In genomic region chr3:156559826-156560471, GRCm38 (mm10) we compare ENCODE assay signal across 8 mouse cellular contexts. TPM values are rescaled to one million over a fixed set of nuclear protein-coding genes. Genes with fewer than 3 reads are reported as not detected.
A peak's percentile ranks its signal among the peaks of the same experiment; 100 is the strongest.
DNase-seq lines count a peak whose midpoint lies in the region; ATAC-seq lines count a peak whose summit lies in the region.

No protein-coding gene starts in this region.

- peaks cover 60% of the 10 kb centered on the region for H3K27me3 ChIP-seq in heart, embryonic 10.5 days (ENCODE audit: insufficient read depth, poor library complexity, severe bottlenecking)
- peaks cover 45% of the 10 kb centered on the region for H3K27me3 ChIP-seq in heart, embryonic 15.5 days
- H3K27me3 ChIP-seq in neural tube, embryonic 12.5 days (replicated peaks) = peaks cover 5% of the 10 kb centered on the region; the same call in 1 of the 2 replicates

- no peak overlapping the region for H3K27ac ChIP-seq in heart, embryonic 10.5 days
- H3K27ac ChIP-seq in heart, embryonic 15.5 days = no peak overlapping the region
- H3K27ac ChIP-seq in neural tube, embryonic 12.5 days = 0 out of 2 replicates have a peak overlapping the region, but pooled peaks have one; percentile 21

- no peak for DNase-seq in heart, embryonic 10.5 days (ENCODE audit: low spot score)
- no peak for DNase-seq in heart, adult 11 months
- peak; percentile 74 to 79 for DNase-seq in cerebellum, postnatal 14 days
- DNase-seq in layer of hippocampus, postnatal 36 days = peak; percentile 37 to 40
- no peak for DNase-seq in thymus, postnatal 0 days (ENCODE audit: low spot score)
- no peak for DNase-seq in ovary, postnatal 10 days (ENCODE audit: low spot score)

- peak overlapping the region; percentile 77 for H3K4me3 ChIP-seq in heart, embryonic 10.5 days
- H3K4me3 ChIP-seq in heart, embryonic 15.5 days = peak overlapping the region; percentile 68
- H3K4me3 ChIP-seq in neural tube, embryonic 12.5 days = peak overlapping the region; percentile 56

- no peak for ATAC-seq in heart, embryonic 15.5 days (replicated peaks; ENCODE audit: insufficient number of reproducible peaks, insufficient read depth, low FRiP score, low read depth)
- ATAC-seq in neural tube, embryonic 12.5 days (ENCODE audit: low FRiP score, low read depth) = peak; percentile 12

- H3K4me1 ChIP-seq in heart, embryonic 10.5 days = peaks cover 4% of the 10 kb centered on the region; the same call in 1 of the 2 replicates
- peaks cover 16% of the 10 kb centered on the region for H3K4me1 ChIP-seq in heart, embryonic 15.5 days (replicated peaks)
- H3K4me1 ChIP-seq in neural tube, embryonic 12.5 days = peaks cover 9% of the 10 kb centered on the region

- 7% methylated on average over 19 of the region's 19 CpGs for WGBS in heart, embryonic 10.5 days
- WGBS in heart, embryonic 15.5 days = 9% methylated on average over 19 of the region's 19 CpGs
- 3% methylated on average over 19 of the region's 19 CpGs for WGBS in neural tube, embryonic 12.5 days

- H3K9me3 ChIP-seq in heart, embryonic 10.5 days = no peaks in the 10 kb centered on the region
- no peaks in the 10 kb centered on the region for H3K9me3 ChIP-seq in heart, embryonic 15.5 days (replicated peaks)
- H3K9me3 ChIP-seq in neural tube, embryonic 12.5 days = no peaks in the 10 kb centered on the region

- no peaks in the 10 kb centered on the region for H3K36me3 ChIP-seq in heart, embryonic 10.5 days
- no peaks in the 10 kb centered on the region for H3K36me3 ChIP-seq in heart, embryonic 15.5 days
- H3K36me3 ChIP-seq in neural tube, embryonic 12.5 days = no peaks in the 10 kb centered on the region

- peak overlapping the region; percentile 99 for H3K4me2 ChIP-seq in heart, embryonic 15.5 days
- peak overlapping the region; percentile 94 for H3K4me2 ChIP-seq in neural tube, embryonic 12.5 days (replicated peaks)

- H3K9ac ChIP-seq in heart, embryonic 15.5 days = no peak overlapping the region
- peak overlapping the region; percentile 52; the same call in 1 of the 2 replicates for H3K9ac ChIP-seq in neural tube, embryonic 12.5 days

RNA-seq across cellular contexts. Expression of gene Negr1, which starts 1.6 kb away (rescaled TPM):
- 1.3 and 2.0 TPM in 2 replicates for polyA plus RNA-seq in heart, embryonic 10.5 days (2016; fragmentation: Nextera tagmentation; extraction: Ambion mirVana)
- 1.3 and 1.8 TPM in 2 replicates for polyA plus RNA-seq in heart, embryonic 15.5 days (2015; fragmentation: Nextera tagmentation; extraction: Ambion mirVana)
- 100 to 1,000 TPM; 122 to 139 TPM for total RNA-seq in layer of hippocampus, postnatal 36 days (2021)
- 8.8 and 10.8 TPM in 2 replicates for polyA plus RNA-seq in neural tube, embryonic 12.5 days (2016; fragmentation: Nextera tagmentation; extraction: Ambion mirVana)
- 0.26 TPM in 1 of 2 replicates, not detected in the other for polyA plus RNA-seq in thymus, postnatal 0 days (2015; fragmentation: Nextera tagmentation; extraction: Ambion mirVana)

Comparison
In these comparisons a context has a peak if more than half of its experiments do, and no peak if none do; other contexts are left out.
1. DNase-seq: peak in cerebellum, postnatal 14 days (2 of 2) and layer of hippocampus, postnatal 36 days (2 of 2); none in heart, embryonic 10.5 days (single experiment), heart, adult 11 months (single experiment), thymus, postnatal 0 days (single experiment) and ovary, postnatal 10 days (single experiment).
2. Peak in every context shown above with its lines, with median percentiles within 50 percentile points of each other: H3K4me3 ChIP-seq.